Mouse (Mus musculus) midbrain, embryonic 14.5 days (tissue): ENCODE measurements around the gene Plscr2. TPM values are rescaled to one million over a fixed set of nuclear protein-coding genes. Genes with fewer than 3 reads are reported as not detected.

ENCODE experiments used
- ATAC-seq: fragments of 200-750 bp; cut with Nextera tagmentation; 2 replicates; pipeline ENCODE4 v1.8.0; 2017; ENCODE audit warnings: moderate number of reproducible peaks, moderate library complexity; ENCODE audit not compliant: low FRiP score, low TSS enrichment
- DNase-seq: peaks from one replicate; pipeline ENCODE4 v3.0.0-alpha.2; 2015
- H3K27ac ChIP-seq: fragments of 300-500 bp; sonication (generic); replicated peaks from 2 replicates; pipeline ENCODE4 v1.5.1; 2014; ENCODE audit warnings: mild to moderate bottlenecking, low read depth, low read length, moderate library complexity
- H3K27me3 ChIP-seq: fragments of 300-500 bp; sonication (generic); 2 replicates; pipeline ENCODE4 v1.6.1; 2014; ENCODE audit warnings: low read length, control low read depth, mixed read lengths; ENCODE audit not compliant: control insufficient read depth, insufficient read depth
- H3K36me3 ChIP-seq: fragments of 300-500 bp; sonication (generic); 2 replicates; pipeline ENCODE4 v1.6.1; 2014; ENCODE audit warnings: low read length, control low read depth; ENCODE audit not compliant: control insufficient read depth, insufficient read depth
- H3K4me1 ChIP-seq: fragments of 300-500 bp; sonication (generic); 2 replicates; pipeline ENCODE4 v1.6.1; 2014; ENCODE audit warnings: mild to moderate bottlenecking, antibody characterized with exemption, low read length, control low read depth; ENCODE audit not compliant: control insufficient read depth, insufficient read depth
- H3K4me2 ChIP-seq: fragments of 300-500 bp; sonication (generic); 2 replicates; pipeline ENCODE4 v1.6.1; 2014; ENCODE audit warnings: mild to moderate bottlenecking, low read length, moderate library complexity
- H3K4me3 ChIP-seq: fragments of 300-500 bp; sonication (generic); replicated peaks from 2 replicates; pipeline ENCODE4 v1.5.1; 2014; ENCODE audit warnings: low read depth, low read length
- H3K9ac ChIP-seq: fragments of 300-500 bp; sonication (generic); replicated peaks from 2 replicates; pipeline ENCODE4 v1.6.1; 2014; ENCODE audit warnings: mild to moderate bottlenecking, low read length, moderate library complexity
- H3K9me3 ChIP-seq: fragments of 300-500 bp; sonication (generic); 2 replicates; pipeline ENCODE4 v1.6.1; 2016; ENCODE audit warnings: low read length, control low read depth, mixed read lengths; ENCODE audit not compliant: control insufficient read depth
- WGBS: fragments of 180-500 bp; shearing (Covaris S2); extraction: QIAGEN DNeasy Blood & Tissue Kit; methylation state at CpG from one replicate; pipeline ENCODE4 v1.1.7; 2014; 5-methylcytosine and 5-hydroxymethylcytosine counted together
- polyA plus RNA-seq: library from polyadenylated mRNA; unstranded; fragments of >200 nt; fragmentation: Nextera tagmentation; extraction: Ambion mirVana; gene quantifications from 2 replicates; pipeline ENCODE4 v1.2.1, GENCODE M21; 2014

The Plscr2 gene
- polyA plus RNA-seq, result 0.43 TPM in 1 of 2 replicates, not detected in the other

GRCm38 (mm10) chr9:92275486-92276207 lies at the start of gene Plscr2:
Gene Plscr2, plus strand, starts transcription at chr9:92275602.
- H3K27me3 ChIP-seq, result no peaks in the 10 kb centered on the region
- peak; percentile 19 for DNase-seq
- no peaks in the 10 kb centered on the region for H3K4me1 ChIP-seq
- no peak within 1 kb of the TSS for H3K4me3 ChIP-seq
- no peaks in the 10 kb centered on the region for H3K9me3 ChIP-seq
- H3K36me3 ChIP-seq, result no peaks in the 10 kb centered on the region
- H3K27ac ChIP-seq, result no peak within 1 kb of the TSS
- H3K9ac ChIP-seq, result no peak within 1 kb of the TSS
- H3K4me2 ChIP-seq, result no peak within 1 kb of the TSS
- no peak for ATAC-seq
- 82% methylated on average over 9 of the region's 9 CpGs for WGBS

- H3K4me3 ChIP-seq, result no peak overlapping the region
- 93% methylated on average over 3 of the region's 3 CpGs for WGBS
- no peaks in the 10 kb centered on the region for H3K4me1 ChIP-seq
- no peak overlapping the region for H3K27ac ChIP-seq
- H3K36me3 ChIP-seq, result no peaks in the 10 kb centered on the region
- ATAC-seq, result no peak
- DNase-seq, result no peak
- no peak overlapping the region for H3K4me2 ChIP-seq
- H3K27me3 ChIP-seq, result no peaks in the 10 kb centered on the region
- no peaks in the 10 kb centered on the region for H3K9me3 ChIP-seq
- H3K9ac ChIP-seq, result no peak overlapping the region
Observed at GRCm38 (mm10) chr9:92226127-92226655, 49.2 kb upstream of the Plscr2 start.

- Histone ChIP-seq H3K36me3 (no peaks in the 10 kb centered on the region), H3K9me3 (no peaks in the 10 kb centered on the region), H3K4me3 (no peak overlapping the region), H3K4me2 (no peak overlapping the region), H3K9ac (no peak overlapping the region), H3K27ac (no peak overlapping the region), H3K4me1 (no peaks in the 10 kb centered on the region), H3K27me3 (no peaks in the 10 kb centered on the region)
- 84% methylated on average over 3 of the region's 3 CpGs for WGBS
- ATAC-seq (no peak), DNase-seq (no peak)
Observed at GRCm38 (mm10) chr9:92226795-92227194, 48.6 kb upstream of the Plscr2 start.

GRCm38 (mm10) chr9:92228867-92229832 lies 46.3 kb upstream of the Plscr2 start:
- no peak overlapping the region for H3K27ac ChIP-seq
- DNase-seq (no peak), ATAC-seq (no peak)
- WGBS, result 93% methylated on average over 16 of the region's 16 CpGs
- H3K27me3 ChIP-seq, result no peaks in the 10 kb centered on the region
- no peak overlapping the region for H3K4me3 ChIP-seq
- no peak overlapping the region for H3K9ac ChIP-seq
- no peaks in the 10 kb centered on the region for H3K9me3 ChIP-seq
- H3K36me3 ChIP-seq, result no peaks in the 10 kb centered on the region
- H3K4me1 ChIP-seq, result no peaks in the 10 kb centered on the region
- no peak overlapping the region for H3K4me2 ChIP-seq

- Histone ChIP-seq H3K36me3 (no peaks in the 10 kb centered on the region), H3K4me3 (no peak overlapping the region), H3K9ac (no peak overlapping the region), H3K4me2 (no peak overlapping the region), H3K9me3 (no peaks in the 10 kb centered on the region), H3K27ac (no peak overlapping the region), H3K27me3 (no peaks in the 10 kb centered on the region), H3K4me1 (no peaks in the 10 kb centered on the region)
- DNase-seq (no peak), ATAC-seq (no peak)
- 83% methylated on average over 2 of the region's 2 CpGs for WGBS
Observed at GRCm38 (mm10) chr9:92229833-92230205, 45.6 kb upstream of the Plscr2 start.

GRCm38 (mm10) chr9:92234901-92235458 lies 40.4 kb upstream of the Plscr2 start:
- no peak overlapping the region for H3K27ac ChIP-seq
- no peaks in the 10 kb centered on the region for H3K9me3 ChIP-seq
- no peaks in the 10 kb centered on the region for H3K4me1 ChIP-seq
- DNase-seq, result no peak
- WGBS, result 92% methylated on average over 11 of the region's 11 CpGs
- no peaks in the 10 kb centered on the region for H3K36me3 ChIP-seq
- no peak overlapping the region for H3K9ac ChIP-seq
- no peak overlapping the region for H3K4me2 ChIP-seq
- no peak for ATAC-seq
- no peaks in the 10 kb centered on the region for H3K27me3 ChIP-seq
- H3K4me3 ChIP-seq, result no peak overlapping the region

- Histone ChIP-seq H3K27ac (no peak overlapping the region), H3K9me3 (no peaks in the 10 kb centered on the region), H3K4me3 (no peak overlapping the region), H3K27me3 (no peaks in the 10 kb centered on the region), H3K4me2 (no peak overlapping the region), H3K4me1 (0 out of 2 replicates have a peak, but pooled peaks cover 9% of the 10 kb centered on the region), H3K9ac (no peak overlapping the region), H3K36me3 (no peaks in the 10 kb centered on the region)
- DNase-seq (no peak), ATAC-seq (no peak)
- WGBS, result 88% methylated on average over 7 of the region's 7 CpGs
Observed at GRCm38 (mm10) chr9:92248773-92249446, 26.5 kb upstream of the Plscr2 start.

GRCm38 (mm10) chr9:92249447-92249852 lies 26.0 kb upstream of the Plscr2 start, which contains the start of gene Plscr1:
Gene Plscr1, plus strand, starts transcription at chr9:92249750.
- Histone ChIP-seq H3K27me3 (no peaks in the 10 kb centered on the region), H3K4me3 (peak within 1 kb of the TSS; percentile 59), H3K27ac (peak within 1 kb of the TSS; percentile 32; the same call in 1 of the 2 replicates), H3K9ac (peak within 1 kb of the TSS; percentile 56), H3K9me3 (no peaks in the 10 kb centered on the region), H3K36me3 (no peaks in the 10 kb centered on the region), H3K4me2 (peak within 1 kb of the TSS; percentile 80), H3K4me1 (0 out of 2 replicates have a peak, but pooled peaks cover 9% of the 10 kb centered on the region)
- DNase-seq (peak; percentile 6), ATAC-seq (no peak)
- 43% methylated on average over 7 of the region's 7 CpGs for WGBS
